Mouse (Mus musculus): Measurements from ENCODE around the gene Gid4.

The Gid4 gene

DNA sequence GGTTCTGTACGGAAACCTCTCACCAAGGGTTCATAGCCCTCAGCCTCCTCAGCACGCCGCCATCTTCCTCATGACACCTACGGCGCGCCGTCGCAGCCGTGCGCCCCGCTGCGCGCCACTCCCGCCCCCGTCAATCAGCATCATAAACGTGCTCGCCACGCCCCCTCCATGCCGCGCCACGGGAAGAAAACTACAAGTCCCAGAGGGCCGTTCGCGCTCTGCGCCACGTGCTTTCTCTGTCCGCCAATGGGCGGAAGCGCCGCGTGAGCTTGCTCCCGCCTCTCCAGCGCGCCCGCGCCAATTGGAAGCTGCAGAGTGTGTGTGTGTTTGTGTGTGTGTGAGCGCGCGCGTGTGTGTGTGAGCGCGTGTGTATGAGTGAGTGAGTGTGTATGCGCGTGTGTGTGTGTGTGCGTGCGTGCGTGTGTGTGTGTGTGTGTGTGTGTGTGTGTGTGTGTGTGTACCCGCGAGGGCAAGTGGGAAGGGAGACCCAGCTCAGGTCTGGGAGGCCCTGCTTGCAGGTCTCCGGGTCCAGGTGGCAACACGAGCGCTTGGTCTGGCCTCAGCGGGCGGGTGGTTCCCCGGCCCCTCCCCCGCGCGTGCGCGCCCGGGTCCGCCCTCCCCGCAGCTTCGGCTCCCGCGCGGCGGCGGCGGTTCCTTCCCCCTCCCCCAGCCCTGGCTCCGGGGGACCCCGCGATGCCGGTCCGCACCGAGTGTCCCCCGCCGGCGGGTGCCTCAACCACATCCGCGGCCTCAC lies at the start of gene Gid4:
Gene Gid4 (plus strand): TSS at position 183 of the 754 bp plus-strand sequence.
- DNase-seq (ENCODE audit: low spot score in 2 of 2), result peak; percentile 93 to 98

DNA sequence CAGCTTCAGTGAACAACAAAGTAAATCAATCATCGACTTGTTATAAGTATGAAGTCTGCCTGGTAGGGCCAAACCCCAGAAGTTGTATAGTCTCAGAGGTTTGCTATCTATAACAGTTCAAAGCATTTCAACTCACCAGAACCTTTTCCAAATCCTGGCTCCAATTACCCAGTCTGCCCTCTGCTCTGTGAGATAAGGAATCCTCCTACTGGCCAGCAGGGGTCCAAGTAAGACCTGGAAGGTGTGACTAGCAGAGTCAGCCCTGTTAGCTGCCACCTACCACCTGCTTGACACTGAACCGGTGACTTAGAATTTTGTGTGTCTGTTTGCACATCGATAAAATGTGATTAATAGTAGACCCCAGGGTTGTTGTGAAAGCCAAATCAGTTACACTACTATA lies 49.7 kb upstream of the Gid4 start:
- no peak for DNase-seq (ENCODE audit: low spot score in 2 of 2)

DNA sequence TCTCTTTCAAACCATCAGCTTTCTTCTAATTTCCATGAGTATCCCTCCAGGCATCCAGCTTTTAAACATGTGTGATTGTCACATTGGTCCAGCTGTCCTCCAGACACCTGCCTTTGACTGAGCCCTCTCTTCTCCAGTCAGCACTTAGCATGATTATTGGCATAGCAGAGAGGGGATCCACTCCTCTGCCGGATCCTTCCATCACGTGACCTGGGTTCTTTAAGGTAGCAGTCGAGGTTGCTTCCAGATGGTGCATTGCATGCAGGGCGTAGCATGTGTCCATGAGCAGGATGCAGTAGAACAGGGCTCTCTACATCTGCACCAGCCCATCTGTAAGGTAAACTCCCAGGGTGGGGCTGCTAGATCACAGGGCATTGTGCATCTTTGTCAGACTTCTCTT lies 48.0 kb upstream of the Gid4 start:
- DNase-seq (ENCODE audit: low spot score in 2 of 2), result no peak

DNA sequence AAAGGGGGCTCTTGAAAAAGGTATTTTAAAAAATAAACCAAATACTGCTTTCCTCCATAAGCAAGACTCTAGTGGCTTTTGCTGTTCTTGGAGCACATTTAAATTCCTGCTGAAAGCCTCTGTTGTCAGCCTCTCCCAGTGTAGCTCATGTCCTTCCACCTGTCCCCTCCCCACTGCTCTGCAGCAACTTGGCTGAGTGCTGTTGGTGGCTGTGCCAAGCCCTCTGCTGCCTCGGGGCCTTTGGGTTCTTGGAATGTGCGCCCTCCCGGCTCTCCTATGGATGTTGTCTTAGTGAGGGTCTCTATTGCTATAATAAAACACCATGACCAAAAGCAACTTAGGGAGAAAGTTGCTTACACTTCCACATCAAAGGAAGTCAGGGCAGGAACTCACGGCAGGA lies 47.5 kb upstream of the Gid4 start:
- DNase-seq (ENCODE audit: low spot score in 2 of 2), result no peak

DNA sequence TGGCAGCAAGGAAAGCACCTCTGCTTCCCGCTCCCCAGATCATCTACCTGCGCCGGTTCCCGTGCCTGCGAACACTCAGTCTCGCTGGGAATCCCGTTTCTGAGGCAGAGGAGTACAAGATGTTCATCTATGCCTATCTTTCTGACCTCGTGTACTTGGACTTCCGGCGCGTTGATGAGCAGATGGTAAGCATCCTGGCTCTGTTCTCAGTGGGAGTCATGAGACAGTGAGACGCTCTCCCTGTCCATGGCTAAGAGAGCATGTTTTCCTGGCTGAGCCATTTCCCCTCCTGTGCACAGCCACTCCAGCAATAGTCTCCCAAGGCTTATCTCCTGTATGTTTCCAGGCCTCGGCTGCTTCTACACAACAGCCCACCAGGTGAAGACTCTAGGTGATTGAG lies 46.5 kb upstream of the Gid4 start:
- no peak for DNase-seq (ENCODE audit: low spot score in 2 of 2)

DNA sequence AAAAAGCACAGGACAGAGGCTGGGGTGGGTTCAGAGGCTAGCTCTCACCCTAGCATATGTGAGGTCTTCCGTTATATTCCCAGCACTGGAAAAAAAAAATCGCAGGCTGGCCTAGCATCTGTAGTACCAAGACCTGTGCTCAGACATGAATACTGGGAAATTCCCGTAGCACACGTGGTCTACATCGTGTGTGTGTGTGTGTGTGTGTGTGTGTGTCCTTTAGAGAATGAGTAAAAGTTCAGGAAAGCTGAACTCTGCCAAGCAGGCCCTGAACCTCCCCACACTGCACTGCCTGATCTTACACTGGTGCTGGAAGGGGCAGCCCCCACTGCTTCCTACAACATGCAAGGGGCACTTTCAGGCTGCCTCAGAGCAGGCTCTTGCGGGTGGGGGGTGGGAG lies 42.5 kb upstream of the Gid4 start:
- no peak for DNase-seq (ENCODE audit: low spot score in 2 of 2)

DNA sequence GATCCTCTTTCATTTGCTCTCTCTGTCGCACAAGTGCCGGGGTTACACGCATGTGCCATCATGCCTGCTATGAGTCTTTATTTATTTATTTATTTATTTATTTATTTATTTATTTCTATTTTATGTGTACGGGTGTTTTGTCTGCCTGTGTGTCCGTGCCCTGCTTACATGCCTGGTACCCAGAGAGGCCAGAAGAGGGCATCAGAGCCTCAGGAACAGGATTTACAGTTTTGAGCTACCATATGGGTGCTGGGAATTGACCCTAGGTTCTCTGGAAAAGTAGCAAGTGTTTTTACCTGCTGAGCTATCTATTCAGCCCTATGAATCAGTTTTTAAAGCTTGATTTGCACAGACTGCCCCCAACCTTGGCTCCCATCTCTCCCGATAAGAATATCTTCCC lies 33.4 kb upstream of the Gid4 start:
- DNase-seq (ENCODE audit: low spot score in 2 of 2), result no peak

DNA sequence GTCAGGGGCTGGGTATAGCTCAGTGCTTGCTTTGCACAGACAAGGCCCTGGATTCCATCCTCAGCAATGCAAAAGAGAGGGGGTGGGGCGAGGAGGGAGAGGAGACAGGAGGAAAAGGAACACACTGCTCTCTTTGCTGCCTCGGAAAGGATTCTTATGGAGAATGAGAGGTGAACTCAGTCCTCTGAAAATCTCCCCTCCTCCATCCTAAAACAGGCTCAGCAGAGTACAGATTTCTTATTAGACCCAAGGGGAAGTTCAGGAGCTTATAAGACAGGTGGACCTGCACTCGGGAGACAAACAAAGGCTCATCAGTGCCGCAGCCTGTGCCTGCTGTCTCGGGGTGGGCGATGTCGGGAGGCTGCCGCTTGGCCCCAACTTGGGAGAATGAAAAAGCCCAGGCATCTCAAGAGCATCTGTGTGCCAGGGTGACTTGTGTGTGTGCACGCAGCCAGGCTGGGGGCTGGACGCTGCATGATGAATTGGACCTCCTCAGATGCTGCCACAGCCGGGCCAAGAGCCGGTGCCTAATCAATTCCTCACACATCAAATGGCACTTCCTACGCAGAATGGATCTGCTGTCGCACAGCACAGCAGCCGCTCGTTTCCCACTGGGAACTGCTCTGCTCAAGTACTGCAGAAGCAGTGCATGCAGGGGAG lies 32.1 kb upstream of the Gid4 start:
- no peak for DNase-seq (ENCODE audit: low spot score in 2 of 2)

DNA sequence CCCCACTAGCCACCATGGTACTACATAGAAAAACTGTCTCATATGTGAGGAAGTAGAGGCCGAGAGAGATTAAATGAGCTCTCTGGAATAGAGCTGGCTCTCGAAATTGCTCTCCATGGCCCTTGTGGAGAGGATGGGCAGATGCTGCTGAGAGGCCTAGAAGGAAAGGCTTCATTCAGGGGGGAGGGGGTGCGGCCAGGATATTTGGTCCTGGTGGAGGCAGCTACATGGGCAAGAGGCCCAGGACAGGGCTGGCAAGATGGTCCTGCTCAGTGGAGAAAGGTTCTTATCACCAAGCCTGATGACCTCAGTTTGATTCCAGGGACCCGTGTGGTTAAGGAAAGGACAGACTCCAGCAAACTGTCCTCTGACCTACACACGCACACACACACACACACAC lies 31.0 kb upstream of the Gid4 start:
- no peak for DNase-seq (ENCODE audit: low spot score in 2 of 2)

DNA sequence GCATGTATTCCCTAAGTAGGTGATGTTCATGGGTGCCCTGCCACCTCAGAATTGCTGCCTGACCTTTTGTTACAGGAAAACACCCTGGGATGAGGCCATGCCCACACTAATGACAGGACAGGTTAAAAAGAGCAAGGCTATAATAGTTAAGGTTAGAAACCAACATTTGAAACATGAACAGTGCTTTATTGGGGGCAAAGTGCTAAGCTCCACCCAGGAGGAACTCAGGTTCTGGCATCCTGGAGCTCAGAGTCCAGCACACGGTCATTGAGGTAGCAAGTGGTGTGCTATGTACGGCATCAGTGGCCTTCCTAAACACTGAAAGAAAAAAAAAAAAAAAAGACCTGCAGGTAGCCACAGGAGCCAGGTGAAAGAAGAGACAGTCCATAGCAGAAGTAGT lies 29.0 kb upstream of the Gid4 start:
- no peak for DNase-seq (ENCODE audit: low spot score in 2 of 2)

DNA sequence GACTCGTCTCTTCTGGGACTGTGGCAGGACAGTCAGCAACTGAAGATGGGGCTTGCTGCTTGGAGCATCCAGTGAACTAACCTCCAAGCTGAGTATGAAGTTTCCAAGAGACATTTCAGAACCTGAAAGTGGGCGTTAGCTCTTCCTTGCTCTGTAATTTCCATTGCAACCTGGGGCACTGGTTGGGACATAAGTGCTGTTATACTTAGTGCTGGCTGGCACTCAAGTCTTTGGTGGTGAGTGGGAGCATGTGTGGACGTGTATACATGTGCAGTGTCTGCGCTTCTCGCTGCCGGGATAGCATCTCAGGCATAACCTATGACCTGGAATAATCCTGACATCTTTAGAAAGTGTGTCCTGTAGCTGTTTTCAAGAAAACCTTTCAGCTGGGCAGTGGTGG lies 25.6 kb upstream of the Gid4 start:
- DNase-seq (ENCODE audit: low spot score in 2 of 2), result no peak

DNA sequence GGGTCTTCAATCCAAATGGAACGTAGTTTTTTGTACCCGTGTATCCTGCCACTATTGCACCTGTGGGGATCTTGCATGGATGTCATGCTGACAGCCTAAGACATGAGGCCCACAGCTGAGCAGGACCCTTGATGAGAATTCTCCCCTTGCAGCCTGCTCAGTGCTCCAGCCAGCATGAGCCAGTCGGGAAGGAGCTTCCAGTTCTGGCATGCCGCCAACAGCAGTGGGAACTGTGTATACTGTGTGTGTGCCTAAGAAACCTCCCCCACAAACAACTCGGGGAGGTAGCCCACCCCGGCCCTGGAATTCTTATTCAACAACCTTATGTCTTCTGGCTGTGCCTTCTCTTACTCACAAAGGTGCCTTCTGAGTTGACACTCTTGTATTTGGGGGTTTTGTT lies 20.4 kb upstream of the Gid4 start:
- DNase-seq (ENCODE audit: low spot score in 2 of 2), result no peak

DNA sequence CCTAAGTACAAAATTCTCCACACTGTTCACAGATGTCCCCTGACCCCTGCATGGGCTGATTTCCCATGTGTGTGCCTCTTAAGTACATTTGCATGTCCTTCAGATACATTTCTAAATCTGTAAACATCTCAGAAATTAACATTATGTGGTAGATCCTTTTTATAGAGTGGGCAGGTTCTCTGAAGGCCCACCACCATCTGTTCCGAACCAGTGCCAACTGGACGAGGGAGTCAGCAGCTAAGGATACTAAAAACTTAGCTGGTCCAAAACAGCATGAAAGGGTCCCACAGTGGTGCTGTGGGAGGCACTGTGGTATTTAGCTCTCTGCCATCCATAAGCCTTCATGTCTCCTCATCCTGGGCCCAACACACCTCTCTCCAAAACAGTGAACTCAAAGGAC lies 19.8 kb upstream of the Gid4 start:
- DNase-seq (ENCODE audit: low spot score in 2 of 2), result no peak

DNA sequence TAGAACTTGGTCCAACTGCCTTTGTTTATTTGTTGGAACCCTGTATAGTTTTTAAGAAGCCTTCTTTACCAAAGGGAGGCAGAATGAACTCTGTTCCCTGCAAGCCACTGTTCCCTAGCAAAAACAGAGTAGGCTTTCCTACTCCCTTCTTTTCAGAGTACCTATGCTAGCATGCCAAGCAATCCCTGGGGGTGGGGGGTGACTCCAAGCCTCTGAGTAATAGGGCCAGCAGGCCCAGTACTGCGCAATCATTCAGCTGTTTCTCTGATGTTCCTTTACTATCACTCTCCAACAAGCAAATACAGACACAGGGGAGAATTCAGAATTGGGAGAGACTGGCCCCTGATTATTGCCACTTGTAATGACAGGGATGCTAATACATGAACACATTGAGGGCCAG lies 10.3 kb upstream of the Gid4 start:
- DNase-seq (ENCODE audit: low spot score in 2 of 2), result no peak

DNA sequence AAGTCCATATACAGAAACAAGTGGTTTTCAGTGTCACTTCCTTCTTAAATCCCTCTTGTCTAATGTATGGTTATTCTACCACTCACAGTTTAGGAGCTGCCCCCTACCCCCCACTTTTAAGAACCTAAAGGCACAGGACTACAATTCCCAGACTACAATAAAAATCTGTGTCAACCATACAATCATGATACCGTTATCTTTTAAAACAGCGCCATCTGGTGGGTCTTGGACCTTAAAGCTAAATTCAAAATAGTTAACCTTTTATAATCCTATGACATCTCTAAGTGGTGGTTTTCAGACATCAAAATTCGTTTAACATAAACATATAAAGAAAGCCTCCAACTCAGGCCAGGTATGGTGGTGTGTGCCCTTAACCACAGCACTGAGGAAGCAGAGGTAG lies 4.8 kb upstream of the Gid4 start:
- DNase-seq (ENCODE audit: low spot score in 2 of 2), result peak; percentile 17 to 58

DNA sequence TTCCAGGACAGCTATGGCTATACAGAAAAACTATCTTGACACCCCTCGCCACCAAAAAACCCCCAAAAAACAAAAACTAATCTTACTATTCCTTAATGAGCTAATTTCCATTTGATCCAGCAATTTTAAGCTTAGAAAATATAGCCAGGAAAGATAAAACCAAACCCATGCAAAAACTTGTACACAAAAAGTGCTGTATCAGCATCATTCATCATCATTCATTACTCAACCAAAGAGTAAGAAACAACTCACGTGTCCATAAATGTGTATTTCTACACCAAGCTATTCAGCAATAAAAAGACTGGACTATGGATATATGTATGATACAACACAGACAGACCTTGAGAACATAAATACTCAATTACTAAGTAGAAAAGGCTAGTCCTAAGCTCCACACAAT lies 4.0 kb upstream of the Gid4 start:
- DNase-seq (ENCODE audit: low spot score in 2 of 2), result no peak

DNA sequence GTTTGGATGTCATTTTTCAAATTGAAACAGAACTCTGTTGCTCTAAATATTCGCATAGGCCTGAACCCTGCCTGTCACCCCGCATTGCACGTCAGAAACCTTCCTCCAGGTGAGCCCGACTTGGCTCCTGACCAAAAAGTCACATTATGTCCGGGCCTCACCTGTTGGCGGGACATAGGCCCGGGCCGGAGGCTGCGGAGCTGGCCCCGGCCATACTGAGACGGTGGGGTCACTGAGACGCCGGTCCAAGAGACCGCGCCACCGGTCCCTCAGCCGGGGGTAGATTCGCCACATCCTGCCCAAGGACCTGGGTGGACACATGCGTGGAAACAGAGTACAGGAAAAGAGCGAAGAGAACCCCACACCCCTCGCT lies 369 bp upstream of the Gid4 start:
- DNase-seq (ENCODE audit: low spot score in 2 of 2), result no peak

DNA sequence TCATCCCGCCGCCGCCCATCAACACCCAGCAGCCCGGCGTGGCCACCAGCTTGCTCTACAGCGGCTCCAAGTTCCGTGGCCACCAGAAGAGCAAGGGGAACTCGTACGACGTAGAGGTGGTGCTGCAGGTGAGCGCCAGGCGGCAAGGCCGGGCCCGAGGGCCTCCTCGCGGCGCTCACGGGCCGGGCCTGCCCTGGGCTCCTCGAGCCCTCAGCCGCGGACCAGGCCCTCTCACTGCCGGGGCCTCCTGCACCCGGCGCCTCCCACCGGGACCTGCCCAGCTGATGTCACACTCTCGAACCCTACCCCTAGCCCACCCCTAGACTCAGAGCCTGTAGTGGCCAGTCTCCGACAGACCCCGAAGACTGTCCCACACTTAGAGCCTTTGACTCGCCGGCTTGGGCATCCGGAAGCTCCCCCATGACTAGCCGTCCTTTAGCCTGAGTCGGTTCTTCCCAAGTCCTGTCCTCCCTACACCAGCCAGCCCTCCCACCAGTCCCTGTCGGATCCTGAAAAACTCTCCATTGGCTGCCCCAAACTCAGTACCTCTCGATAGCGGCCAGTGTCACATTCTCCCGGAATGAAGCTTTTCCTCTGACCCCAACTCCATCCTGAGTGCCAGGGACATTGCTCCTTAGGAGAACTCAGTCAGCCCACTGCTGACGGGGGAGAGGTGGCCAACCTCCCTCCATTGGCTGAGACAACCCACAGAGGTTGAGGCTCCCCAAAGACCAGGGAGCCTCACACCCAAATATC lies 950 bp downstream of the Gid4 start, which contains the start of gene Atpaf2:
Gene Atpaf2 (minus strand): TSS at position 741 of the 756 bp plus-strand sequence.
- DNase-seq (ENCODE audit: low spot score in 2 of 2), result no peak

DNA sequence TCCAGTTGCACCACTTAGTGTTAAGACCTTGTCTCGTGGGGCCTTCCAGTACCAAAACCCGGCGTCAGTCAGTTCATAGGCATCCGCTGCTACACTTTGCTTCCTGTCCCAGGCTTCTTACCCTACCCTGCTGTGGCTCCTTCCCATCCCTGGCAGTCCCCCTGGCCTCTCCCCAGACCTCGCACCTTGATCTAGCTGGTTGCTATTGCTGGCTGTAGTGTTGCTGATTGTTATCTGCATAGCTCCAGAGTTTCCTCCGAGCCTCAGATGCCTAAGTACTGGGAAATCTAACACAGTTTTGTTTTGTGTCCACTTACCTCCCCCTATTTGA lies 1.5 kb downstream of the Gid4 start:
- peak in 1 of 2 experiments; percentile 10 for DNase-seq (ENCODE audit: low spot score in 2 of 2)

DNA sequence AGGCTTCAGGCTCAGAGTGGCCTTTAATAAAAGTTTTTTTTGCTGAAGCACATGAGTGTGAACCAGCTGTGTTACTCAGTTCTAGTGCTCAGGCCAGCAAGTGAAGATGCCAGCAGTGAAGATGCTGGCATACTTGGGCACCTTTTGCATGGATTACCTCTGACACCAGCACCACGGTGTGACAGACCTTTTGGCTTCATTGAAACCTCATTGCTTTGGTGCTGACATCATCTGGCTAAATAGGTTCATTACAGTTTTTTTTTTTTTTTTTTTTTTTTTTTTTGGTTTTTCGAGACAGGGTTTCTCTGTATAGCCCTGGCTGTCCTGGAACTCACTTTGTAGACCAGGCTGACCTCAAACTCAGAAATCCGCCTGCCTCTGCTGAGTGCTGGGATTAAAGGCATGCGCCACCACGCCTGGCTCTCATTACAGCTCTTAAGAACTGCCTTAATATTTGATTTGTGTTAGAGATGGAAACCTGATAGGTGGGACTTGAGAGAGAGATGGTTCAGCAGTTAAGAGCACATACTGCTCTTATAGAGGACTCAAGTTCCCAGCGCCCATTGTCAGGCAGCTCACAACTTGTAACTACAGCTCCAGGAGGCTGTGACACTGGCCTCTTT lies 5.2 kb downstream of the Gid4 start:
- DNase-seq (ENCODE audit: low spot score in 2 of 2), result no peak

DNA sequence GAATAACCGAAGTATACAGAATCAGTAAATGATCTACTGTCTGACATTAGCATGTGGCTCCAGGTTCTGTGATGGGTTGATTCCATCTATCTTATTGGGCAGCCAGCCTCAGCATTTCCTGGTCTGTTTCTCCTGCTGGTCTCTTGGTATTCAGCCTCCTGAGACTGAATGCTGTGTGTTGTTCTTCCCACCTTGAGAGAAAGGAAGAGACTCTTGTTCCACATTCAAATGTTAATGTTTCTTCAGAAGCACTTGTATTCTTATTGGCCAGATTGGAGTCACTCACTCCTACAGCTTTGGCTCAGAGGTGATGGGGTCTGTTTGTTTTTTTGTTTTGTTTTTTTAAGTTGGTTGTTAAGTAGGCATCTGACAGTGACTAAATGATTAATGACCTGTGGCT lies 6.1 kb downstream of the Gid4 start:
- DNase-seq (ENCODE audit: low spot score in 2 of 2), result no peak

DNA sequence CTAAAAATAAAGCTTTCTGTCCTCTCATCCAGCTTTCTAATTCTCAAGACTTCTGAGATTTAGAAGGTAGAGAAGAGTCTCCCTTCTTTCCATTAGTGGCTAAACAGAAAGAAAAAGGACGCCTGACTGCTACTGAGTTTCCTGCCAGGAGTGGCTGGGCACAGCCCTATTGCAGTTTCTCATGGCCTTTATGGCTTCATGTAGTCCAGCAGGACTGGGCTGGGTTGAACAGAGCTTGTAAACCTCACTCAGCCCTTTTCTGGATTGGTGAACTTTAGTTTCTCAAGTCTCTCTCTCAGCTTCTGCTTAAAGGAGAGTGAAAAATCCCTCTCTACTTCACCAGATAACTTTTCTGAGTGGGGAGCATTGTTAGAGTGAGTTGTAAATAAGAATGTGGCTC lies 9.5 kb downstream of the Gid4 start:
- no peak for DNase-seq (ENCODE audit: low spot score in 2 of 2)

DNA sequence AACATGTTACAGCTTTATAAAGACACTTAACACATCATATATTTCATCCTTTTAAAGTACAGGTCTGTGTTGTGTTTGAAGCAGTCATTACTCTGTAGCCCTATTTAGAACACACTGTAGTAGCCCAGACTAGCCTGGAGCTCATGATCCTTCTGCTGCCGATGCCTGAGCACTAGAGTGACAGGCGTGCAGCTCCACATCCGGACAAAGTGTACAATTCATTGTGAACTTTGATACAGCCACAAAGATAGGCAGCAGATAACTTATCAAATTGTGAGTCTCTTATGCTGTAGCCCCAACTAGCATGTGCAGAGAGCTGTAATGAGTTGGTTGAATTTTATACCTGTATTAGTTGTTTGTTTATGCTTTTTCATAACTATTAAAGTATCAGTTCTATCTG lies 10.7 kb downstream of the Gid4 start:
- DNase-seq (ENCODE audit: low spot score in 2 of 2), result no peak

Measured in heart, adult 9 months (tissue).